Mouse (Mus musculus) mouse trophoblast stem cell (cell line): Measurements from ENCODE around the gene Cask.

Source experiments
- in situ Hi-C, 2 experiments: fragments of 300-500 bp; cut with MseI, MboI; formaldehyde crosslinking; loops; 2 replicates in 1 of 2; 3 replicates in 1 of 2; pipeline ENCODE4 v1.15.1; 2025

Gene Cask

GRCm38 (mm10) chrX:13469160-13470116, 381.7 kb downstream of the Cask start:
- in situ Hi-C loops = loop anchor here (25.0 kb wide), 1 partner anchor 232 kb away; no protein-coding TSS in a partner anchor

- in situ Hi-C loops = loop anchor here (25.0 kb wide), 1 partner anchor 230 kb away; no protein-coding TSS in a partner anchor
Measured at GRCm38 (mm10) chrX:13467121-13467571, 384.0 kb downstream of the Cask start.
